Mouse (Mus musculus): ENCODE results near the gene E2f1. TPM values are rescaled to one million over a fixed set of nuclear protein-coding genes. Genes with fewer than 3 reads are reported as not detected.

Gene E2f1
- polyA plus RNA-seq, 1 experiment from 2014 or later = 19.2 TPM

- Histone ChIP-seq H3K4me3 (replicated peaks) (peak overlapping the region; percentile 47; the same call in 1 of the 2 replicates), H3K36me3 (replicated peaks) (no peaks in the 10 kb centered on the region), H3K27me3 (peaks cover 47% of the 10 kb centered on the region), H3K9me3 (replicated peaks) (no peaks in the 10 kb centered on the region), H3K9ac (no peak overlapping the region), H3K4me1 (replicated peaks) (peaks cover 30% of the 10 kb centered on the region), H3K4me2 (peak overlapping the region; percentile 75), H3K27ac (replicated peaks) (no peak overlapping the region)
- WGBS (ENCODE audit: insufficient replicate concordance) = 12% methylated on average over 20 of the region's 20 CpGs
- no peak for ATAC-seq (ENCODE audit: insufficient read depth)
Observed at GRCm38 (mm10) chr2:154549886-154550189, 19.9 kb downstream of the E2f1 start.

GRCm38 (mm10) chr2:154549127-154549885 lies 20.4 kb downstream of the E2f1 start:
- Histone ChIP-seq H3K27me3 (peaks cover 47% of the 10 kb centered on the region), H3K27ac (replicated peaks) (no peak overlapping the region), H3K36me3 (replicated peaks) (no peaks in the 10 kb centered on the region), H3K4me3 (replicated peaks) (peak overlapping the region; percentile 47), H3K9ac (0 out of 2 replicates have a peak overlapping the region, but pooled peaks have one; percentile 12), H3K9me3 (replicated peaks) (no peaks in the 10 kb centered on the region), H3K4me2 (peak overlapping the region; percentile 75), H3K4me1 (replicated peaks) (peaks cover 30% of the 10 kb centered on the region)
- no peak; the same call in 1 of the 2 replicates for ATAC-seq (ENCODE audit: insufficient read depth)
- WGBS (ENCODE audit: insufficient replicate concordance) = 4% methylated on average over 48 of the region's 48 CpGs

GRCm38 (mm10) chr2:154548688-154549087 lies 21.0 kb downstream of the E2f1 start:
- no peak overlapping the region for H3K27ac ChIP-seq (replicated peaks)
- peaks cover 30% of the 10 kb centered on the region for H3K4me1 ChIP-seq (replicated peaks)
- peaks cover 47% of the 10 kb centered on the region for H3K27me3 ChIP-seq
- H3K9ac ChIP-seq = no peak overlapping the region
- ATAC-seq (ENCODE audit: insufficient read depth) = peak; percentile 44
- H3K9me3 ChIP-seq (replicated peaks) = no peaks in the 10 kb centered on the region
- H3K4me2 ChIP-seq = peak overlapping the region; percentile 75
- H3K4me3 ChIP-seq (replicated peaks) = no peak overlapping the region
- WGBS (ENCODE audit: insufficient replicate concordance) = 53% methylated on average over 3 of the region's 3 CpGs
- H3K36me3 ChIP-seq (replicated peaks) = no peaks in the 10 kb centered on the region

GRCm38 (mm10) chr2:154546711-154547110 lies 23.0 kb downstream of the E2f1 start, which contains the start of gene 1700003F12Rik:
1700003F12Rik (plus strand) TSS chr2:154547085.
- H3K9ac ChIP-seq = no peak within 1 kb of the TSS
- no peak for ATAC-seq (ENCODE audit: insufficient read depth)
- peaks cover 34% of the 10 kb centered on the region for H3K27me3 ChIP-seq
- H3K27ac ChIP-seq (replicated peaks) = no peak within 1 kb of the TSS
- 76% methylated on average over 10 of the region's 10 CpGs for WGBS (ENCODE audit: insufficient replicate concordance)
- H3K4me1 ChIP-seq (replicated peaks) = peaks cover 18% of the 10 kb centered on the region
- no peaks in the 10 kb centered on the region for H3K36me3 ChIP-seq (replicated peaks)
- H3K4me2 ChIP-seq = no peak within 1 kb of the TSS
- no peaks in the 10 kb centered on the region for H3K9me3 ChIP-seq (replicated peaks)
- H3K4me3 ChIP-seq (replicated peaks) = no peak within 1 kb of the TSS

GRCm38 (mm10) chr2:154543567-154544347 lies 25.9 kb downstream of the E2f1 start:
- no peak overlapping the region for H3K9ac ChIP-seq
- H3K36me3 ChIP-seq (replicated peaks) = no peaks in the 10 kb centered on the region
- no peak for ATAC-seq (ENCODE audit: insufficient read depth)
- H3K4me3 ChIP-seq (replicated peaks) = no peak overlapping the region
- 76% methylated on average over 9 of the region's 9 CpGs for WGBS (ENCODE audit: insufficient replicate concordance)
- peaks cover 6% of the 10 kb centered on the region; the same call in 1 of the 2 replicates for H3K4me1 ChIP-seq (replicated peaks)
- H3K9me3 ChIP-seq (replicated peaks) = no peaks in the 10 kb centered on the region
- H3K27ac ChIP-seq (replicated peaks) = no peak overlapping the region
- peaks cover 4% of the 10 kb centered on the region for H3K27me3 ChIP-seq
- no peak overlapping the region for H3K4me2 ChIP-seq

- no peak for ATAC-seq (ENCODE audit: insufficient read depth)
- Histone ChIP-seq H3K4me3 (replicated peaks) (no peak overlapping the region), H3K27ac (replicated peaks) (no peak overlapping the region), H3K36me3 (replicated peaks) (0 out of 2 replicates have a peak, but pooled peaks cover 2% of the 10 kb centered on the region), H3K4me1 (replicated peaks) (0 out of 2 replicates have a peak, but pooled peaks cover 3% of the 10 kb centered on the region), H3K9me3 (replicated peaks) (no peaks in the 10 kb centered on the region), H3K9ac (no peak overlapping the region), H3K4me2 (no peak overlapping the region), H3K27me3 (no peaks in the 10 kb centered on the region)
- WGBS (ENCODE audit: insufficient replicate concordance) = 57% methylated on average over 2 of the region's 2 CpGs
Observed at GRCm38 (mm10) chr2:154541630-154542029, 28.1 kb downstream of the E2f1 start.

GRCm38 (mm10) chr2:154539720-154540119 lies 30.0 kb downstream of the E2f1 start:
- no peak overlapping the region for H3K9ac ChIP-seq
- no peaks in the 10 kb centered on the region for H3K9me3 ChIP-seq (replicated peaks)
- H3K27me3 ChIP-seq = no peaks in the 10 kb centered on the region
- no peak for ATAC-seq (ENCODE audit: insufficient read depth)
- H3K4me1 ChIP-seq (replicated peaks) = 0 out of 2 replicates have a peak, but pooled peaks cover 3% of the 10 kb centered on the region
- no peak overlapping the region for H3K4me3 ChIP-seq (replicated peaks)
- no peak overlapping the region for H3K4me2 ChIP-seq
- H3K27ac ChIP-seq (replicated peaks) = no peak overlapping the region
- H3K36me3 ChIP-seq (replicated peaks) = peaks cover 15% of the 10 kb centered on the region
- WGBS (ENCODE audit: insufficient replicate concordance) = 62% methylated on average over 3 of the region's 3 CpGs

- H3K36me3 ChIP-seq (replicated peaks) = peaks cover 18% of the 10 kb centered on the region
- H3K4me3 ChIP-seq (replicated peaks) = no peak overlapping the region
- H3K4me1 ChIP-seq (replicated peaks) = 0 out of 2 replicates have a peak, but pooled peaks cover 3% of the 10 kb centered on the region
- no peak overlapping the region for H3K4me2 ChIP-seq
- peak; percentile 22; the same call in 1 of the 2 replicates for ATAC-seq (ENCODE audit: insufficient read depth)
- WGBS (ENCODE audit: insufficient replicate concordance) = 20% methylated on average over 3 of the region's 3 CpGs
- H3K9me3 ChIP-seq (replicated peaks) = no peaks in the 10 kb centered on the region
- H3K27me3 ChIP-seq = no peaks in the 10 kb centered on the region
- no peak overlapping the region for H3K9ac ChIP-seq
- H3K27ac ChIP-seq (replicated peaks) = 0 out of 2 replicates have a peak overlapping the region, but pooled peaks have one; percentile 7
Observed at GRCm38 (mm10) chr2:154538710-154539109, 31.0 kb downstream of the E2f1 start.

- 68% methylated on average over 2 of the region's 2 CpGs for WGBS (ENCODE audit: insufficient replicate concordance)
- H3K4me2 ChIP-seq = no peak overlapping the region
- ATAC-seq (ENCODE audit: insufficient read depth) = no peak
Observed at GRCm38 (mm10) chr2:154538310-154538709, 31.4 kb downstream of the E2f1 start.

GRCm38 (mm10) chr2:154534704-154535270 lies 34.9 kb downstream of the E2f1 start:
- no peak for ATAC-seq (ENCODE audit: insufficient read depth)
- H3K9me3 ChIP-seq (replicated peaks) = no peaks in the 10 kb centered on the region

More at GRCm38 (mm10) chr2:154538310-154538709, 31.4 kb downstream of the E2f1 start:
- peaks cover 20% of the 10 kb centered on the region for H3K36me3 ChIP-seq (replicated peaks)
- H3K4me1 ChIP-seq (replicated peaks) = 0 out of 2 replicates have a peak, but pooled peaks cover 3% of the 10 kb centered on the region
- H3K9ac ChIP-seq = no peak overlapping the region
- 0 out of 2 replicates have a peak overlapping the region, but pooled peaks have one; percentile 7 for H3K27ac ChIP-seq (replicated peaks)
- H3K27me3 ChIP-seq = no peaks in the 10 kb centered on the region
- H3K4me3 ChIP-seq (replicated peaks) = no peak overlapping the region
- no peaks in the 10 kb centered on the region for H3K9me3 ChIP-seq (replicated peaks)

GRCm38 (mm10) chr2:154532888-154533287 lies 36.8 kb downstream of the E2f1 start:
- Histone ChIP-seq H3K36me3 (replicated peaks) (peaks cover 57% of the 10 kb centered on the region), H3K4me2 (no peak overlapping the region), H3K4me3 (replicated peaks) (no peak overlapping the region), H3K27me3 (no peaks in the 10 kb centered on the region), H3K9me3 (replicated peaks) (no peaks in the 10 kb centered on the region), H3K27ac (replicated peaks) (no peak overlapping the region), H3K9ac (no peak overlapping the region), H3K4me1 (replicated peaks) (no peaks in the 10 kb centered on the region)
- no peak for ATAC-seq (ENCODE audit: insufficient read depth)
- 51% methylated on average over 3 of the region's 3 CpGs for WGBS (ENCODE audit: insufficient replicate concordance)

More at GRCm38 (mm10) chr2:154534704-154535270, 34.9 kb downstream of the E2f1 start:
- WGBS (ENCODE audit: insufficient replicate concordance) = 78% methylated on average over 12 of the region's 12 CpGs
- Histone ChIP-seq H3K9ac (no peak overlapping the region), H3K27ac (replicated peaks) (no peak overlapping the region), H3K4me2 (no peak overlapping the region), H3K4me3 (replicated peaks) (no peak overlapping the region), H3K27me3 (no peaks in the 10 kb centered on the region), H3K4me1 (replicated peaks) (0 out of 2 replicates have a peak, but pooled peaks cover 3% of the 10 kb centered on the region), H3K36me3 (replicated peaks) (peaks cover 48% of the 10 kb centered on the region)
